Mouse (Mus musculus): Measurements from ENCODE around the gene Psmb3. TPM values are rescaled to one million over a fixed set of nuclear protein-coding genes. Genes with fewer than 3 reads are reported as not detected.

Gene Psmb3
- polyA plus RNA-seq, 1 experiment from 2014 or later = 363 TPM

DNA sequence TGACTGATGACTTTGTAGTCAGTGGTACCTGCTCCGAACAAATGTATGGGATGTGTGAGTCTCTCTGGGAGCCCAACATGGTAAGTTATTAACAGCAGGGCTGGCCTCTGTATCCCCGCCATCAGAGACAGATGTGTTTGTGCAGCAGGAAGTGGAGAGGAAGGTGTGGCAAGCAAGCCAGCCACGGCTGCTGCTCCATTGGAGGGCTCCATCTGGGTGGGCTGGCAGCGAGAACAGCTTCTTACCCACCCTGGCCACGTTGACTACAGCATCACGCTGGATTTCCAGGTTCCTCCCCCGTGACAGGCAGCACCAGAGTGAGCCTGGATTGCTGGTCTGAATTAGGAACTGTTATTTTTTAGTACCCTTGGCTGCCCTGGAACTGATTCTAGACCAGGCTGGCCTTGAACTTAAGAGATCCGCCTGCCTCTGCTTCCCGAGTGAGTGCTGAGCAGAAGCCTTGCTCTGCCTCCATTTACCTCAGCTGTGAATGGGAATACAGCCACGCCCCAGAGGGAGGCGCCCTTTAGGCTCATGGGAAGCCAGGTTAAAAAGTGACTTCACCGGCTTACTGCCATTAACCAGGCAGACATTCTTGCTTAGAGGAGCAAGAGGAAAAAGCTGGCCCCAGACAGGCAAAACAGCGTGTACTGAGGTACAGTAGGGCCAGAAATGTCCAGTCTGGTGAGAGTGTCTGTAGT lies 8.2 kb downstream of the Psmb3 start:
- WGBS = 77% methylated on average over 13 of the region's 13 CpGs
- H3K4me3 ChIP-seq (replicated peaks; ENCODE audit: low read length) = no peak overlapping the region
- H3K36me3 ChIP-seq (ENCODE audit: control insufficient read depth, insufficient read depth, low read length) = peaks cover 15% of the 10 kb centered on the region
- no peak overlapping the region for H3K27ac ChIP-seq (ENCODE audit: low read length)
- H3K4me2 ChIP-seq (ENCODE audit: low read depth, low read length) = no peak overlapping the region
- H3K4me1 ChIP-seq (ENCODE audit: control insufficient read depth, insufficient read depth, low read length) = no peaks in the 10 kb centered on the region
- no peaks in the 10 kb centered on the region for H3K27me3 ChIP-seq (ENCODE audit: control insufficient read depth, insufficient read depth, low read length)
- no peaks in the 10 kb centered on the region for H3K9me3 ChIP-seq (replicated peaks; ENCODE audit: control insufficient read depth, low read length)
- no peak for ATAC-seq (ENCODE audit: insufficient read depth, low FRiP score)
- no peak overlapping the region for H3K9ac ChIP-seq (ENCODE audit: low read length)

DNA sequence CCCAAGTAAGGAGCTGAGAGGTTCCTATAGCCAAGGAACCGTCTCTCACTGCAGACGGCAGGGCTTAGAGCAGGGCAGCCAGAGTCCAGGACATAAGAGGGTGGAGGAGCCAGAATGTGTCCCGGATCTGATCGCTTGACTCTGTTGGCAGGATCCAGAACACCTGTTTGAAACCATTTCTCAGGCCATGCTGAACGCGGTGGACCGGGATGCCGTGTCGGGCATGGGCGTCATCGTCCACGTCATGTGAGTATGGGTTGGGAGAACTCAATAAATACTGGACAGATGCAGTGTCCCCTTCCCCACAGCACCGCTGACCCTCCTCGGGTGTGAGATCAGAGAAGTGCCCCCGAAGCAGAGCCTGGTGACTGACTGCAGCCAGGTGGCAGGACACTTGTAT lies 9.1 kb downstream of the Psmb3 start:
- H3K27ac ChIP-seq (ENCODE audit: low read length) = no peak overlapping the region
- ATAC-seq (ENCODE audit: insufficient read depth, low FRiP score) = no peak
- H3K36me3 ChIP-seq (ENCODE audit: control insufficient read depth, insufficient read depth, low read length) = peaks cover 9% of the 10 kb centered on the region
- H3K9me3 ChIP-seq (replicated peaks; ENCODE audit: control insufficient read depth, low read length) = no peaks in the 10 kb centered on the region
- no peaks in the 10 kb centered on the region for H3K4me1 ChIP-seq (ENCODE audit: control insufficient read depth, insufficient read depth, low read length)
- no peak overlapping the region for H3K9ac ChIP-seq (ENCODE audit: low read length)
- H3K4me3 ChIP-seq (replicated peaks; ENCODE audit: low read length) = no peak overlapping the region
- H3K4me2 ChIP-seq (ENCODE audit: low read depth, low read length) = no peak overlapping the region
- WGBS = 88% methylated on average over 15 of the region's 15 CpGs
- no peaks in the 10 kb centered on the region for H3K27me3 ChIP-seq (ENCODE audit: control insufficient read depth, insufficient read depth, low read length)

DNA sequence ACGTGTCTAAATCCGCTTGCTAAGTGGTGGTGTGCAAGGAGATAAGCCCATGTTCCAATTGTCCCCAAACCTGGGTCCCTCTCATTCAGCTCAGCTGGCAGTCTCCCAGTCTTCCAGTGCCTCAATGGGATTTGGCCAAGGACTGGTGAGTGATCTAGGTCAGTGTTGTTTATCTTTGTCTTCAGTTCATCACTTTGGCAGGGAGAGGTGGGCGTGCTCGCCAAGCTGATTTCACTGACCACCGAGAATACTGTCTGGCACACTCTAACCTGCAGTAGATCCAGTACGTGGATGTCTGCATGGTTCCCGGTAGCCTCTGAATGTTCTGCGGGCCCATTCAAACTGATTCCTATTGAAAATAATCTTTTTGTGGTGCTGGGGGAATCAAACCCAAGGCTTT lies 10.7 kb downstream of the Psmb3 start:
- Histone ChIP-seq H3K27me3 (ENCODE audit: control insufficient read depth, insufficient read depth, low read length) (no peaks in the 10 kb centered on the region), H3K36me3 (ENCODE audit: control insufficient read depth, insufficient read depth, low read length) (peaks cover 7% of the 10 kb centered on the region), H3K4me3 (replicated peaks; ENCODE audit: low read length) (no peak overlapping the region), H3K4me2 (ENCODE audit: low read depth, low read length) (no peak overlapping the region), H3K4me1 (ENCODE audit: control insufficient read depth, insufficient read depth, low read length) (no peaks in the 10 kb centered on the region), H3K9me3 (replicated peaks; ENCODE audit: control insufficient read depth, low read length) (no peaks in the 10 kb centered on the region), H3K9ac (ENCODE audit: low read length) (no peak overlapping the region), H3K27ac (ENCODE audit: low read length) (no peak overlapping the region)
- no peak for ATAC-seq (ENCODE audit: insufficient read depth, low FRiP score)
- WGBS = 80% methylated on average over 8 of the region's 8 CpGs

DNA sequence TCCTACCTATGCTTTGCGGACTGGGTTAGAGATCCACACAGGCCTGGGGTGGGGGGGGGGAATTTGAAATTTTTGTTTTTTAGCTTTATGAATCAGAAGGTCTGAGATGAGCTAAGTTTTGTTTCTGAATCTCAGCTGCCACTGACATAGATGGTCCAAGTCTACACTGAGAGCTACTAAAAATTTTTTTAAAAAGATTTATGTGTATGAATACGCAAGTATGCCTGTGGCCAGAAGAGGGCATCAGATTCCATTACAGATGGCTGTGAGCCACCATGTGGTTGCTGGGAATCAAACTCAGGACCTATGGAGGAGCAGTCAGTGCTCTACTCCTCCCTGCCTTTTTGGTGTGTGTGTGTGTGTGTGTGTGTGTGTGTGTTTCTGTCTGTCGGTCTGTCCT lies 11.2 kb downstream of the Psmb3 start:
- H3K4me1 ChIP-seq (ENCODE audit: control insufficient read depth, insufficient read depth, low read length) = no peaks in the 10 kb centered on the region
- WGBS = 95% methylated on average over 3 of the region's 3 CpGs
- no peak overlapping the region for H3K4me3 ChIP-seq (replicated peaks; ENCODE audit: low read length)
- H3K9ac ChIP-seq (ENCODE audit: low read length) = no peak overlapping the region
- no peak for ATAC-seq (ENCODE audit: insufficient read depth, low FRiP score)
- H3K36me3 ChIP-seq (ENCODE audit: control insufficient read depth, insufficient read depth, low read length) = peaks cover 7% of the 10 kb centered on the region
- H3K27ac ChIP-seq (ENCODE audit: low read length) = no peak overlapping the region
- H3K27me3 ChIP-seq (ENCODE audit: control insufficient read depth, insufficient read depth, low read length) = no peaks in the 10 kb centered on the region
- H3K9me3 ChIP-seq (replicated peaks; ENCODE audit: control insufficient read depth, low read length) = no peaks in the 10 kb centered on the region
- H3K4me2 ChIP-seq (ENCODE audit: low read depth, low read length) = no peak overlapping the region

DNA sequence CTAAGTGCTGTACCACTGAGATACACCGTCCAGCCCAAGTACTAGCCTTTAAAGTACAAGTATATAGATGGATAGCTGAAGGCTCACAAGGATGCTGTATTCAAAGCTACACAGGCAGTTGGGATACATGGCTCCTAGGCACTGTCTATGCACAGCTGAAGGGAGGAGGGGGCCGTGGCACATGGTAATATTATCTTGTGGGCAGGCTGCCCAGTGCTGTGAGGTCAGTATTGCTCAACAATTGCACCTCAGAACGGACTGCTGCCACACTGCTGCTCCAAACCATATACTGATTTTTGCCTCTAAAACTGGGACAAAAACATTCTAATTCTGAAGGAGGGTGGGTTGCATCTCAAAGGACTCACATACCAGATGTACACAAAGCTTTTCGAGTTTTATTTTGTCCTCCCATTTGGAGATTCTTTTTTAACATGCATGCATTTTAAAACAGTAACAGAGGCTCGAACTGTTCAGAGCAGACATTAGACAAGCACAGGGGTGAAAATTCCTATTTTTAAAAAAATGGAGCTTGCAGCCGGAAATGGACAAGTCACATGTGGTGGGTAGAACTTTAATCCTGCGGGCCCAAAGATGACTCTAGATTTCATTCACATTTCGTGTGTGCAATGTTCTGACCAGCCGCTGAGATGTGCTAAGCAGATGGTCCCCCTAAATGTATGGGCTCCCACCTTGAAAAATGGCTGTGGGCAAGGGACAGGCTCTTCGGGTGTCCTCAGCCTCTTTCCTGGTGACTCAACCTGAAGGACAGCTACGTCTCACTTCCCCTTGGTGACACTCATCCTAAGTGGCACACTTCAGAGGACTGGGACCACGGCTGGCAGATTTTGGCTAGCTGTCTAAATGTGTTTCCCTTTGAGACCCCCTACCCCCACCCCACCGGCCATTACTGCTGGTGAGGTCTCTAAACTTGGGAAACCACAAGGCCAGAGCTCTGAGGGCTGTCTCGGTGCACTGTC lies 11.9 kb downstream of the Psmb3 start:
- 87% methylated on average over 14 of the region's 14 CpGs for WGBS
- H3K36me3 ChIP-seq (ENCODE audit: control insufficient read depth, insufficient read depth, low read length) = peaks cover 12% of the 10 kb centered on the region

DNA sequence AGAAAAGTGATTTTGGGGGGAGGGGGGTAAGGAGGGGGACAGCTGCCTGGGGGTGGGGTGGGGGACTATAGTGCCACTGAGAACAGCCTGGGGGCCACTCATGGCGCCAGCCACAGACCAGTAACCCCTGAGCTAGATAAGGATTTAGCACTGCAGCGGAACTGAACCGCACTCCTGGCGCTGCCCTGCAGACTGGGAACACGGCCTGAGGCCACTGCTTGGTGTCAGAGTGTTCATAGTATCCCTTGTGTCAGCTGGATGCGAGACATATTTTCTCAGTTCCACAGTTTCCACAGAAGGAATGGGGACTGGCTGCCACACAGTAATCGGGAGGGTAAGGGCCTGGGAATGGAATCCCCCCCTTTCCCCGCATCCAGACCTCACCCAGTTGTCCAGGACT lies 12.8 kb downstream of the Psmb3 start:
- peaks cover 15% of the 10 kb centered on the region for H3K36me3 ChIP-seq (ENCODE audit: control insufficient read depth, insufficient read depth, low read length)
- H3K4me2 ChIP-seq (ENCODE audit: low read depth, low read length) = no peak overlapping the region
- H3K4me1 ChIP-seq (ENCODE audit: control insufficient read depth, insufficient read depth, low read length) = no peaks in the 10 kb centered on the region
- 0 out of 2 replicates have a peak, but pooled peaks cover under 1% of the 10 kb centered on the region for H3K9me3 ChIP-seq (replicated peaks; ENCODE audit: control insufficient read depth, low read length)
- H3K27ac ChIP-seq (ENCODE audit: low read length) = no peak overlapping the region
- 85% methylated on average over 8 of the region's 8 CpGs for WGBS
- no peak overlapping the region for H3K4me3 ChIP-seq (replicated peaks; ENCODE audit: low read length)
- no peak overlapping the region for H3K9ac ChIP-seq (ENCODE audit: low read length)
- H3K27me3 ChIP-seq (ENCODE audit: control insufficient read depth, insufficient read depth, low read length) = no peaks in the 10 kb centered on the region
- ATAC-seq (ENCODE audit: insufficient read depth, low FRiP score) = no peak

More for the DNA sequence above, 11.9 kb downstream of the Psmb3 start:
- H3K4me1 ChIP-seq (ENCODE audit: control insufficient read depth, insufficient read depth, low read length) = no peaks in the 10 kb centered on the region
- H3K27me3 ChIP-seq (ENCODE audit: control insufficient read depth, insufficient read depth, low read length) = no peaks in the 10 kb centered on the region
- no peaks in the 10 kb centered on the region for H3K9me3 ChIP-seq (replicated peaks; ENCODE audit: control insufficient read depth, low read length)
- H3K4me3 ChIP-seq (replicated peaks; ENCODE audit: low read length) = no peak overlapping the region
- no peak overlapping the region for H3K27ac ChIP-seq (ENCODE audit: low read length)
- no peak for ATAC-seq (ENCODE audit: insufficient read depth, low FRiP score)
- H3K4me2 ChIP-seq (ENCODE audit: low read depth, low read length) = no peak overlapping the region
- H3K9ac ChIP-seq (ENCODE audit: low read length) = no peak overlapping the region

DNA sequence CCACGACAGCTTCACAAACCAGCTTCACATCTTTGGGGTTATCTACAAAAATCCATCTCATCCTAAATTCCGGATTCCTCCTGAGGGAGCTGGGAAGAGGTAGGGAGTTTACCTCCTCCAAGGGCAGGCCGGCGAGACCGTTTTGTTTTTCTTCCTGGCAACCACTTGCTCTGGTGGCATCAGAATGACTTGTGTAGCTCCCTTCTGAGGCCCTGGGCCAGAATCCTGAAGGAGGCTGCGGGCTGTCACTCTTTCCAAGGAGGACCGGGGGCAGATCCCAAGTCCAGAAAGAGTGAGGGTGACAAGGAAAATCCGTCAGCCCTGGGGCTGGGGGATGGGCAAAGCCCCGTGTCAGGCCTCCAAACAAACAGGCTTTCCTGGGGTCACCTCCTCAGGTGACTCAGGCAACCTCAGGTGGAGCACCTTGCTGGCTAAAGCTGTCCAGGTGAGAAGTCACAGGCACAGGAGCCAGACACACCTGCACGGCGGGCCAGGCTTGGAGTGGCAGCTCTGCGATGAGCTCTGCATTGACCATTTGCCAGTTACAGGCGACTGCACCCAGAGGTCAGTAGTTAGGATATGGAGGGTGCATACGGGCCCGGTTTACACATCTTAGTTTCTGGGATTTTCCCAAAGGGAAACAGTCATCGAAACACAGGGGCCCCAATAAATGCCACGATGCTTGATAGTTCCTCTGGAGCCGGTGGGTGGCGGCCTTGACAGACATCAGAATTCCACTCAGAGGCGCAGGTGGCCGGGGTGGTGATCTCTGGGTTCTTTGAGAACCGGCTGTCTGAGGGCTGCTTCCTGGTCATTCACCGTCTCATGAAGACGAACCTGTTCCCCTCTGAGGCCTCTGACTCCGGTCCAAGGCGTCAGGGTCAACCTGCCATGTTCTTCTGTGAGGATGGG lies 14.4 kb downstream of the Psmb3 start:
- no peak overlapping the region for H3K4me2 ChIP-seq (ENCODE audit: low read depth, low read length)
- no peak overlapping the region for H3K9ac ChIP-seq (ENCODE audit: low read length)
- peaks cover 28% of the 10 kb centered on the region for H3K36me3 ChIP-seq (ENCODE audit: control insufficient read depth, insufficient read depth, low read length)
- no peak overlapping the region for H3K4me3 ChIP-seq (replicated peaks; ENCODE audit: low read length)
- 81% methylated on average over 26 of the region's 26 CpGs for WGBS
- no peaks in the 10 kb centered on the region for H3K27me3 ChIP-seq (ENCODE audit: control insufficient read depth, insufficient read depth, low read length)
- no peak overlapping the region for H3K27ac ChIP-seq (ENCODE audit: low read length)
- H3K4me1 ChIP-seq (ENCODE audit: control insufficient read depth, insufficient read depth, low read length) = no peaks in the 10 kb centered on the region
- H3K9me3 ChIP-seq (replicated peaks; ENCODE audit: control insufficient read depth, low read length) = peaks cover 8% of the 10 kb centered on the region; the same call in 1 of the 2 replicates
- ATAC-seq (ENCODE audit: insufficient read depth, low FRiP score) = no peak

DNA sequence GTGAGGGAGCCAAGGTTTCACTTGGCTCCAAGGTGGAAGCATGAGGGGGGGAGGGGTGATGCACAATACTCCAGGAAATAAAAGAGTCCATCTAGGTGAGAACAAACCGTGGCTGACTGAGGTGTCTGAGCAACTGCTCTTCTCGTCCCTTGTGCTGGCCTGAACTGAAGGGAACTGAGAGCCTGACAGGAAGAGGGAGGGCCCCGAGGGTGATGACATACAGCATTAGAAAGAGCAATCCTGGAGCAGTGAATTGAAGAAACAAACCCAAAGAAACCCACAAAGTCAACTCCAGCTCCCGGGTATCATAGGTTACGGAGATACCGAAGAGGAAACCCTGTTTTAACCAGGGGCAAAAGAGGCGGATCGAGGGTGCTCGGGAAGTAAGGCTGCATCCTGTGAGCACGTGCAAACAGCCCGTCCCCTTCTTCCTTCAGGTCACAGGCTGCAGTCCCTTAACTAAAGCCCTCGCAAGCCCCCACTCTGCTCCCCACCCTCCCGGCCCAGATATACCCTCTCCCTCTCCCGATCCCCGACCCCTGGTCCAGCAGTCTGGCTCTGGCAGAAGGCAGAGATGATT lies 15.2 kb downstream of the Psmb3 start:
- ATAC-seq (ENCODE audit: insufficient read depth, low FRiP score) = no peak
- H3K4me2 ChIP-seq (ENCODE audit: low read depth, low read length) = no peak overlapping the region
- no peaks in the 10 kb centered on the region for H3K27me3 ChIP-seq (ENCODE audit: control insufficient read depth, insufficient read depth, low read length)
- WGBS = 77% methylated on average over 15 of the region's 15 CpGs
- peaks cover 26% of the 10 kb centered on the region for H3K36me3 ChIP-seq (ENCODE audit: control insufficient read depth, insufficient read depth, low read length)
- no peaks in the 10 kb centered on the region for H3K4me1 ChIP-seq (ENCODE audit: control insufficient read depth, insufficient read depth, low read length)
- peaks cover 8% of the 10 kb centered on the region; the same call in 1 of the 2 replicates for H3K9me3 ChIP-seq (replicated peaks; ENCODE audit: control insufficient read depth, low read length)
- H3K4me3 ChIP-seq (replicated peaks; ENCODE audit: low read length) = no peak overlapping the region
- no peak overlapping the region for H3K9ac ChIP-seq (ENCODE audit: low read length)
- H3K27ac ChIP-seq (ENCODE audit: low read length) = no peak overlapping the region

Measured in stomach, embryonic 16.5 days (tissue).